Comparison of ENCODE assay signal across 7 mouse cellular contexts in genomic region chr2:164910360-164911061, GRCm38 (mm10). TPM values are rescaled to one million over a fixed set of nuclear protein-coding genes. Genes with fewer than 3 reads are reported as not detected.
DNase-seq lines count a peak whose midpoint lies in the region; ATAC-seq lines count a peak whose summit lies in the region.

No protein-coding gene starts in this region.

- peak overlapping the region; percentile 96 for H3K9ac ChIP-seq in lung, embryonic 16.5 days (ENCODE audit: low read length)
- peak overlapping the region; percentile 95 for H3K9ac ChIP-seq in embryonic facial prominence, embryonic 14.5 days (ENCODE audit: low read depth, low read length)
- H3K9ac ChIP-seq in hindbrain, embryonic 11.5 days (ENCODE audit: low read depth, low read length): peak overlapping the region; percentile 83

- peaks cover 38% of the 10 kb centered on the region for H3K36me3 ChIP-seq in lung, embryonic 16.5 days (ENCODE audit: control insufficient read depth, insufficient read depth, low read length)
- peaks cover 39% of the 10 kb centered on the region for H3K36me3 ChIP-seq in embryonic facial prominence, embryonic 14.5 days (ENCODE audit: control insufficient read depth, insufficient read depth, low read length)
- peaks cover 25% of the 10 kb centered on the region for H3K36me3 ChIP-seq in hindbrain, embryonic 11.5 days (ENCODE audit: control insufficient read depth, insufficient read depth, low read length)

- WGBS in lung, embryonic 16.5 days: 3% methylated on average over 37 of the region's 37 CpGs
- 4% methylated on average over 37 of the region's 37 CpGs for WGBS in embryonic facial prominence, embryonic 14.5 days
- WGBS in hindbrain, embryonic 11.5 days: 5% methylated on average over 37 of the region's 37 CpGs

- no peak for DNase-seq in lung, adult 18-20 months
- DNase-seq in embryonic facial prominence, embryonic 14.5 days (ENCODE audit: low spot score): no peak
- DNase-seq in hindbrain, embryonic 11.5 days (ENCODE audit: low spot score): no peak
- no peak for DNase-seq in B cell, adult 2 months
- DNase-seq in cerebellum, postnatal 25 days: no peak

- H3K27me3 ChIP-seq in lung, embryonic 16.5 days (ENCODE audit: control insufficient read depth, insufficient read depth, low read depth, low read length): no peaks in the 10 kb centered on the region
- H3K27me3 ChIP-seq in embryonic facial prominence, embryonic 14.5 days (replicated peaks; ENCODE audit: control insufficient read depth, insufficient read depth, low read length): no peaks in the 10 kb centered on the region
- no peaks in the 10 kb centered on the region for H3K27me3 ChIP-seq in hindbrain, embryonic 11.5 days (ENCODE audit: control insufficient read depth, insufficient read depth, low read length)

- H3K9me3 ChIP-seq in lung, embryonic 16.5 days (ENCODE audit: control insufficient read depth, low read length): peaks cover 6% of the 10 kb centered on the region
- H3K9me3 ChIP-seq in embryonic facial prominence, embryonic 14.5 days (ENCODE audit: control insufficient read depth, low read length): peaks cover 5% of the 10 kb centered on the region
- 0 out of 2 replicates have a peak, but pooled peaks cover 4% of the 10 kb centered on the region for H3K9me3 ChIP-seq in hindbrain, embryonic 11.5 days (ENCODE audit: control insufficient read depth, low read length)

- H3K4me1 ChIP-seq in lung, embryonic 16.5 days (replicated peaks; ENCODE audit: control insufficient read depth, insufficient read depth, low read length): peaks cover 16% of the 10 kb centered on the region
- peaks cover 15% of the 10 kb centered on the region for H3K4me1 ChIP-seq in embryonic facial prominence, embryonic 14.5 days (ENCODE audit: control insufficient read depth, insufficient read depth, low read length)
- H3K4me1 ChIP-seq in hindbrain, embryonic 11.5 days (replicated peaks; ENCODE audit: control insufficient read depth, insufficient read depth, low read length): peaks cover 6% of the 10 kb centered on the region

- H3K27ac ChIP-seq in lung, embryonic 16.5 days (ENCODE audit: low read length): peak overlapping the region; percentile 99
- H3K27ac ChIP-seq in embryonic facial prominence, embryonic 14.5 days (replicated peaks; ENCODE audit: low read depth, low read length): peak overlapping the region; percentile 99
- peak overlapping the region; percentile 96 for H3K27ac ChIP-seq in hindbrain, embryonic 11.5 days (ENCODE audit: low read depth, low read length)

- peak overlapping the region; percentile 75 for H3K4me2 ChIP-seq in lung, embryonic 16.5 days (ENCODE audit: low read depth, low read length)
- H3K4me2 ChIP-seq in embryonic facial prominence, embryonic 14.5 days (ENCODE audit: low read depth, low read length): peak overlapping the region; percentile 65
- peak overlapping the region; percentile 69 for H3K4me2 ChIP-seq in hindbrain, embryonic 11.5 days (replicated peaks; ENCODE audit: low read depth, low read length)

- peak; percentile 2; the same call in 1 of the 2 replicates for ATAC-seq in lung, embryonic 16.5 days (ENCODE audit: low read depth)
- peak; percentile 1; the same call in 1 of the 2 replicates for ATAC-seq in embryonic facial prominence, embryonic 14.5 days (ENCODE audit: low read depth)
- no peak; the same call in none of the 2 replicates for ATAC-seq in hindbrain, embryonic 11.5 days (ENCODE audit: low FRiP score)
- ATAC-seq in megakaryocyte-erythroid progenitor cell, adult 5-6 weeks (replicated peaks; ENCODE audit: low FRiP score, low TSS enrichment, poor library complexity, severe bottlenecking): peak; percentile 18; the same call in 1 of the 2 replicates

- H3K4me3 ChIP-seq in lung, embryonic 16.5 days (ENCODE audit: low read length): peak overlapping the region; percentile 78
- peak overlapping the region; percentile 88 for H3K4me3 ChIP-seq in embryonic facial prominence, embryonic 14.5 days (ENCODE audit: low read depth, low read length)
- peak overlapping the region; percentile 53 for H3K4me3 ChIP-seq in hindbrain, embryonic 11.5 days (ENCODE audit: low read depth, low read length)

RNA-seq across cellular contexts. Expression of gene Zfp335, which starts 1.0 kb away (rescaled TPM):
- 14.3 and 14.6 TPM in 2 replicates for polyA plus RNA-seq in lung, embryonic 16.5 days (2015; fragmentation: Nextera tagmentation; extraction: Ambion mirVana)
- 11.9 and 13.9 TPM in 2 replicates for polyA plus RNA-seq in embryonic facial prominence, embryonic 14.5 days (2014; fragmentation: Nextera tagmentation; extraction: Ambion mirVana)
- polyA plus RNA-seq in hindbrain, embryonic 11.5 days (2014; fragmentation: Nextera tagmentation; extraction: Ambion mirVana): 8.6 and 8.8 TPM in 2 replicates
- total RNA-seq in megakaryocyte-erythroid progenitor cell, adult 5-6 weeks (2014; fragmentation: Nextera tagmentation): 23.5 and 27.2 TPM in 2 replicates
- total RNA-seq in megakaryocyte-erythroid progenitor cell, adult 5-6 weeks (2017): 5.8 and 8.6 TPM in 2 replicates

RNA-seq across cellular contexts. Expression of gene Mmp9, which starts 30.1 kb away (rescaled TPM):
- polyA plus RNA-seq in lung, embryonic 16.5 days (2015; fragmentation: Nextera tagmentation; extraction: Ambion mirVana): 2.0 and 7.8 TPM in 2 replicates
- 33.7 and 52.0 TPM in 2 replicates for polyA plus RNA-seq in embryonic facial prominence, embryonic 14.5 days (2014; fragmentation: Nextera tagmentation; extraction: Ambion mirVana)
- polyA plus RNA-seq in hindbrain, embryonic 11.5 days (2014; fragmentation: Nextera tagmentation; extraction: Ambion mirVana): 1.3 TPM in 2 replicates
- total RNA-seq in megakaryocyte-erythroid progenitor cell, adult 5-6 weeks (2014; fragmentation: Nextera tagmentation): 7.1 TPM in 1 of 2 replicates, not detected in the other
- total RNA-seq in megakaryocyte-erythroid progenitor cell, adult 5-6 weeks (2017): 0.65 and 2.0 TPM in 2 replicates

RNA-seq across cellular contexts. Expression of gene Pcif1, which starts 31.4 kb away (rescaled TPM):
- polyA plus RNA-seq in lung, embryonic 16.5 days (2015; fragmentation: Nextera tagmentation; extraction: Ambion mirVana): 75.3 and 75.8 TPM in 2 replicates
- 56.9 and 62.8 TPM in 2 replicates for polyA plus RNA-seq in embryonic facial prominence, embryonic 14.5 days (2014; fragmentation: Nextera tagmentation; extraction: Ambion mirVana)
- 58.1 and 60.0 TPM in 2 replicates for polyA plus RNA-seq in hindbrain, embryonic 11.5 days (2014; fragmentation: Nextera tagmentation; extraction: Ambion mirVana)
- 59.0 and 61.7 TPM in 2 replicates for total RNA-seq in megakaryocyte-erythroid progenitor cell, adult 5-6 weeks (2014; fragmentation: Nextera tagmentation)
- total RNA-seq in megakaryocyte-erythroid progenitor cell, adult 5-6 weeks (2017): 13.2 and 16.3 TPM in 2 replicates

RNA-seq across cellular contexts. Expression of gene Slc12a5, which starts 50.1 kb away (rescaled TPM):
- polyA plus RNA-seq in lung, embryonic 16.5 days (2015; fragmentation: Nextera tagmentation; extraction: Ambion mirVana): 0.47 and 0.53 TPM in 2 replicates
- polyA plus RNA-seq in embryonic facial prominence, embryonic 14.5 days (2014; fragmentation: Nextera tagmentation; extraction: Ambion mirVana): 0.56 and 1.1 TPM in 2 replicates
- polyA plus RNA-seq in hindbrain, embryonic 11.5 days (2014; fragmentation: Nextera tagmentation; extraction: Ambion mirVana): 7.4 and 7.5 TPM in 2 replicates
- 0.35 TPM in 1 of 2 replicates, not detected in the other for total RNA-seq in megakaryocyte-erythroid progenitor cell, adult 5-6 weeks (2014; fragmentation: Nextera tagmentation)
- 0.34 and 0.61 TPM in 2 replicates for total RNA-seq in megakaryocyte-erythroid progenitor cell, adult 5-6 weeks (2017)

RNA-seq across cellular contexts. Expression of gene Pltp, which starts 53.0 kb away (rescaled TPM):
- polyA plus RNA-seq in lung, embryonic 16.5 days (2015; fragmentation: Nextera tagmentation; extraction: Ambion mirVana): 193 and 203 TPM in 2 replicates
- polyA plus RNA-seq in embryonic facial prominence, embryonic 14.5 days (2014; fragmentation: Nextera tagmentation; extraction: Ambion mirVana): 50.1 and 55.1 TPM in 2 replicates
- polyA plus RNA-seq in hindbrain, embryonic 11.5 days (2014; fragmentation: Nextera tagmentation; extraction: Ambion mirVana): 62.2 and 67.6 TPM in 2 replicates
- not detected in 2 replicates for total RNA-seq in megakaryocyte-erythroid progenitor cell, adult 5-6 weeks (2014; fragmentation: Nextera tagmentation)
- not detected in 2 replicates for total RNA-seq in megakaryocyte-erythroid progenitor cell, adult 5-6 weeks (2017)
